Mouse (Mus musculus): ENCODE measurements at regions not wholly inside any gene's neighbourhood (a gene's known extent, or its start where the extent isn't known, plus 50 kb on each side); places are given as distances from the start of the nearest gene placed in this dataset.

GRCm38 (mm10) chr8:34269848-34270247 lies 158.3 kb upstream of the Gm10131 start:
- TF ChIP-seq CTCF (conservative IDR thresholded peaks at IDR 0.05; ENCODE audit: low read length) (no peak), POU5F1 (IDR thresholded peaks at IDR 0.05; ENCODE audit: borderline replicate concordance, low read length) (no peak), NANOG (IDR thresholded peaks at IDR 0.05; ENCODE audit: borderline replicate concordance, low read length) (no peak)

All from E14TG2a.4 (cell line).